Mouse (Mus musculus) testis, adult 2 months (tissue): ENCODE measurements around the gene Drc7.

ENCODE experiments used
- CTCF ChIP-seq: fragments of 200-500 bp; IDR thresholded peaks from 2 replicates; pipeline ENCODE4 v1.5.1; 2012; ENCODE audit warnings: low read depth, mild to moderate bottlenecking, inconsistent platforms, low read length, moderate library complexity; ENCODE audit not compliant: control insufficient read depth, insufficient read depth, insufficient replicate concordance
- POLR2A ChIP-seq: fragments of 200-500 bp; IDR thresholded peaks from 2 replicates; pipeline ENCODE4 v1.6.1; 2012; ENCODE audit warnings: low read depth, mild to moderate bottlenecking, inconsistent platforms, low read length, moderate library complexity; ENCODE audit not compliant: control insufficient read depth

GRCm38 (mm10) chr8:95113750-95114149, 58.8 kb downstream of the Drc7 start:
- TF ChIP-seq POLR2A: no peak; the same call in 1 of the 2 replicates
- peak; percentile 32; the same call in 1 of the 2 replicates for TF ChIP-seq CTCF
